Mouse (Mus musculus) kidney, adult 8-10 months (tissue): ENCODE data around the gene Cpb2.
A peak's percentile ranks its signal among the peaks of the same experiment; 100 is the strongest.

ENCODE experiments used
- DNase-seq, 2 experiments: peaks; one replicate each; pipeline ENCODE4 v3.0.0; 2022

The Cpb2 gene

GRCm38 (mm10) chr14:75242087-75242486 is at the start of gene Cpb2:
Gene Cpb2 (plus strand): TSS chr14:75242287.
- peak; percentile 29 to 35 for DNase-seq

DNA sequence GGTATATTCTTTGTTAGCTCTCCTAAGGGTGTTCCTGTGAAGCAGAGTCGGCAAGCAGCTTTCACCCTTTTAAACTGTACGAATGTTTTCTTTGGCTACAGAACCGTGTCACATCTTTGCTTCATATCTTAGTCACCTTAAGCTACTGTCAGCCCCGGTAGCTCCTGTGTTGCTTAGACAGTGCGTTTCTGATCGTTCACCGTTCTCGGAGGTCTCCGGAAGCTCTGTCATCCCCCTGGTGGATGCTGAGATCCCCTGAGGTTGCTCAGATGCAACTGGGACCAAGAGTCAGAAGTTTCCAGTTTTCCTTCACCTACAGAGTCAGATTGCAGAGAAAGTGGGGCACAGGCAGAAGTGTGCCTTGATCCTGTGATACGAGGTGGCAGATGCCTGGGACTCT is 49.7 kb upstream of the Cpb2 start:
- DNase-seq = no peak

- no peak for DNase-seq
Measured at GRCm38 (mm10) chr14:75192858-75193257, 49.2 kb upstream of the Cpb2 start.

DNA sequence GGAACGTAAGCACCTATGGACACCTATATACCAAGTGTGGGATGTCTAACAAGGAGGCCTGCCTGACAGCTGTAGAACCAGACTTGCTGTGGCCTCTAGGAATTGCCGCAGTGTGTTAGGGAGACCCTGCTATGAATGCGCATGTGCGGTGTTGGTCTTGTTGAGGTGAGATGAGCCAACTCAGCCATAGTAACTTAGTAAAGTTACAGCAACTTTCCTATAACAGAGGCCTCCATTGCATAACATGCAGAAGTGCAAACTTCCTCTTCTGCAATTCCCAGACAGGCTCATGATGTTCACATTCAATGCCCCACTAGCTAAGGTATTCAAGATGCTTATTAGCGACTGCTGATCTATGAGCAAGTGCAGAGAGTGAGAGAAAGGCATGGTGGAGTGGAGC is 46.6 kb upstream of the Cpb2 start:
- no peak for DNase-seq

GRCm38 (mm10) chr14:75197027-75197426 is 45.1 kb upstream of the Cpb2 start:
- peak in 1 of 2 experiments; percentile 53 for DNase-seq

DNA sequence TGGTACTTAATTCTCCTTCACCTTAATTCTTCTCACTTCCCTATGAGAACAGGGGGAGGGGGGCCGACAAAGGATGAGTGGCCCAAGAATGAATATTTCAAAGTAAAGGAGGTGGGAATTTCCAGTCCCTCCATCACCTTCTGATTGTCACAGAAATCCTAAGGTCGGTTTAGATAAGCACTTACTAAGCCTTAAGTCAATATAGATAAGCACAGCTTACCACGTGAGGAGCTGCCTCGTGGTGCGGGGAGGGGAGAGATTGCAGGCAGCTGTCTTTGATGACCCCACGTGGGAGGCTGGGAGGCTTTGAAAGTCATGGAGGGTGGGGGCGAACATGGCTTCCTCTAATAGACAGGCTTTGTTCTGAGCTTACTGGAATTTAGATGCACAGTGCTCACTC is 44.4 kb upstream of the Cpb2 start:
- no peak for DNase-seq

DNA sequence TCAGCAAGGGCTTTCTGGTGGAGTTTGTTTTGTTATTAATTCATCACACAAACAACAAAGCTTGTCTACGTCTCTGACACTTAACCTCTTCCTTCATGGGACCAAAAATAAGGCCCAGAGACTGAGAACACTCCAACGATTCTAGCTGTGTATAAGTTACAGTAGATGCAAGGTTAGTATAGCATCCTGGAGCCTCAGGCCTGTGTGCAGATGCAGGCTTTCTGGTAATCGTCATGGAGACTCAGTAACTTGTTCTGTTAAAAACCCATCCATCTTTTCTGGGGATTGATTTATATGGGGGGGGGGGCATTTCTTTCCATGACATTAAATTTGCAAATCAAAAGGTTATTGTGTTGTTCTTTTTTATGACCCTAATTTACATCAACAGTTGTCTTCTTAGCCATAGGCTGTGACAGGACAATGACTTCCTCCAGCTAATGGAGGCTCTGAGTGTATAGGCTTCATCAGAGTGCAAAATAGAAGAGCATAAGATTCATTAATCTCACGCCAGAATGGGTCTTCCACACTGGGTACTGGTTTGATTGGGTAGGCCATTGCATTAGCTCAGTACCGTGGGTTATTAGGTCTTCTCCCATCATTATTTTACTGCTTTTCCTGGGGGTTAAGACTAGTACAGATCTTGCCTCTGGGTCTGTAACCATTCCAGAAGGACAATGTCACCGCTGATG is 36.6 kb upstream of the Cpb2 start:
- DNase-seq = no peak

GRCm38 (mm10) chr14:75206307-75206706 is 35.8 kb upstream of the Cpb2 start:
- DNase-seq = no peak

DNA sequence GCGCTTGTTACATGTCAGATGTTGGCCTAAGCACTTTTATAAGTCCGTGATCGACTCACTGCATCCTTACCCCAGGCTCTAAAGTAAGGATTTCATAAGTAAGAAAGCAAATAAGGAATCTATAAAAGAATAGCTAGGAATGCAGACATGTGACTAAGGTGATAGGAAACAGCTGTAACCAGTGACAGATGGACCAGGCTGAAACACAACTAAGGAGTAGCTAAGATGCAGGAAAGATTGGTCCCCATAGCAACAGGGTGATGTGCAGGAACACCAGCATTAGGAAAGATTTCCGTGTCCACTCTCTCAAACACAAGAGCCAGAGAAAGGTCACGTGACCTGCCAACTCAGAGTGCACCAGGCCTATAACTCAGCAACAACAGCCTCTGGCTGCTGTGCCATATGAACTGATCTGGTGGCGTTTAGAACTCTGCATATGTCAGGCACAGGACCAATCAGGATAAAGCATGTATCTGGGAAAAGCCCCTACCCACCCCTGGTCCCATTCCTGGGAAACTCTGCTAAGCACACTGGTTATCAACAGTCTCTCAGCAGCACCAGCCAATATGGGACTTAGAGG is 33.4 kb upstream of the Cpb2 start:
- DNase-seq = no peak

DNA sequence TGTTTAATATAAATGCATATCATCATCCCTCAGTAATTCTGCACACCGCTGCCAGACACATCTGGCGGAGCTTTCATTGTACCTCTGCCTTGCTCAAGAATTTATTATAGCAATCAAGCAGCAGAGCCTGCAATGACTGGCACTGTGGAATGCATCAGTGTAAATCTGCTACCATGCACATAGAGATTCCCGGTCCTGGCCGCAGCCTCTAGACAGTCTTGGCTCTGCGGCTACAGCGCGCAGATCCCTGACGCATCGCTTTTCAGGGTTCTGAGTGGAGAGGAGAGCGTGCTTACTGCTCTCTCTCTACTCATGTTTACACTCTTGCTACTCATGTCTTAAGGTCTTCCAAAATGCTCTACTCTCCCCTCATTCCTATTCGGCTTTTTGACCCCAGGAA is 28.3 kb upstream of the Cpb2 start:
- DNase-seq = no peak

DNA sequence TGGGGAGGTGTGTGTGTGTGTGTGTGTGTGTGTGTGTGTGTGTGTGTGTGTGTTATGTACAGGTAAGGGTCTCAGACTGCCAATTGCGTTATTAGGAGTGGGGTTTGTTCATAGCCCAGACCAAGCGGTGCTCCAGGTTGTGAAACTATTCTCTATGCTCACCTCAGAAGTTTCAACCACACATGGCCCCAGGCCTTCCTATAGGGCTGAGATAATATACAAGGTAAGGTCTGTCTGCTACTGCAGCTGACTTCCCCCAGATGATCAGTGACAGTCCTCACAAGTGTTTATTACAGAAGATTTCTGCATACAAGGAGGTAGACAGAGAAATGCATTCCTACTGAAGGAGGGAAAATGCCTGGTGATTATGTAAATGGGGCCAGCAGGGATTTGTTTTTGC is 23.2 kb upstream of the Cpb2 start:
- DNase-seq = no peak

DNA sequence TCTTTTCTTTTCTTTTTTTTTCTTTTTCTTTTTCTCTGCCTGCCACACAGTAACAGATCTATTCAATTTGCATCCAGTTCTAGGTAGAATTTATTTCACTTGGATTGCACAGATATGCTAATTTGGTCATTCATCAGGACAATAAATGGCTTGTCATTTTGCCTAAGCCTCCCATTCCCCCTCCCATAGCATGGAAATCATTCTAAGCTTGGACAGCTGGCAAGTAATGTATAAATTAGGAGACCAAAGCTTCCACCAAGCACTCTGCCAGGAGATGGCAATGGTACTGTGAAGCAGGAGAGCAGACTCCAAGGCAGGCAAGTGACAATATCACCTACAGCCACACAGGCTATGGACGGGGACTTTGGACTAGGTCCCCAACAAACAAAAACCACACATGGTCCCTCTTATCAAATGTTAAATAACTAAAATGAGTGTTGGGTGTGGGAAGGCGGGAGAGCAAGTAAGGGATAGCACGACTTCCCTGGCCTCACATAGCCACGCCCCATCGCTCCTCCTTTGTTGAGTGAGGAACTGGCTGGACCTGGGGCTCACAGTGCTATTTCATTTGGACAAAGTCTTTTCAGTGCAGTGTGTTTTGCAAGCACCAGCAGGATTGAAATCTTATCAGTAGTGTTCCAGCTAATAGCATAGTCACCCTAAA is 22.7 kb upstream of the Cpb2 start:
- no peak for DNase-seq

- no peak for DNase-seq
Measured at GRCm38 (mm10) chr14:75222386-75222785, 19.7 kb upstream of the Cpb2 start.

- DNase-seq = no peak
Measured at GRCm38 (mm10) chr14:75227453-75228084, 14.5 kb upstream of the Cpb2 start.

- peak; percentile 21 to 22 for DNase-seq
Measured at GRCm38 (mm10) chr14:75229834-75230233, 12.3 kb upstream of the Cpb2 start.

DNA sequence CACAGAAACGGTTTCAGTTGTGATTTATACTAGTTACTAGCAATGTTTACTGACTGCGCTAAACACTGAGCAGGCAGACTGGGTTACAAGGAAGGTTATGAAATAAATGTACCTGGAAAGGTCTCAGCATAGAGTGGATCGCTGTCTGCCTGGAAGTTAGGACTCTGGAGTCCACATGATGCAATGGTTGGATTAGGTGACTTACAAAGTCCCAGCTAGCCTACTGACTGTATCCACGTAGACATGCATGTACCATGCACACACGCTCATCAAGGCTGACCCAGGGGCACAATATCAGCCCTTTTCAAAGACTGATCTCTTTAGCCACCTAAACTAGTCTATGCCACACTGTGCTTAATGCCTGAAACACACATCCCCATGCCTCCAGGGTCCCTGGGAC is 9.0 kb upstream of the Cpb2 start:
- no peak for DNase-seq

GRCm38 (mm10) chr14:75235552-75235951 is 6.5 kb upstream of the Cpb2 start:
- no peak for DNase-seq

DNA sequence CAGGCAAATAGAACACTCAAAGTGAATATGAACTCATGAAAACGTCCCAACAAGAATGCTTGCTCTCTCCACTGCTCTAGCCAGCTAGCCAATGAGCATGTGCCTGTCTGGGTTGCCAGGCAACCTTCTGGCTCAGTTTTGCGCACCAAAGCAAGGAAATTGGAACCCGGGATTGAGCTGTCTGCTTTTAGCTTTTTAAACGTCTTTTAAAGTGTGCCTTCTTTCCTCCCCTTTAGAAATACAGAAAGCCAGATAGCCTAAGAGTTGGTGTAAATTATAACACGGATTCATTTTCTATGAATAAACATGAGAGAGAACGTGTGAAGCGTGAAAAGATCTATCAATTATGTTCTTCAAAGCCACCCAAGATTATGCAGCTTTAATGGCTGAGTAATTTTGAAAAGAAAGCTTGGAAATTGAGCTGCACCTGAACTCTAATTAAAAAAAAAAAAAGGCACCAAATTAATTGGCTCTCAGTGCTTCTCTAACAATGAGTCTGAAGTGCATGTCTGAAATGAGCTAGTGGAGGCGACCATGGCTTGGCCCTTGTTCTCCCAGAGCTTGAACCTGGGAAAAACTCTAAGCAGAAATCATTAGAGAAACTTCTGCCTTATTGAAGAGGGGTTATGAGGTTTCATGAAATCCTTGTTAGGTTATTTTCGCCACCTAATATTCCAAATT is 6.0 kb upstream of the Cpb2 start:
- no peak for DNase-seq

GRCm38 (mm10) chr14:75236636-75237003 is 5.5 kb upstream of the Cpb2 start:
- no peak for DNase-seq

DNA sequence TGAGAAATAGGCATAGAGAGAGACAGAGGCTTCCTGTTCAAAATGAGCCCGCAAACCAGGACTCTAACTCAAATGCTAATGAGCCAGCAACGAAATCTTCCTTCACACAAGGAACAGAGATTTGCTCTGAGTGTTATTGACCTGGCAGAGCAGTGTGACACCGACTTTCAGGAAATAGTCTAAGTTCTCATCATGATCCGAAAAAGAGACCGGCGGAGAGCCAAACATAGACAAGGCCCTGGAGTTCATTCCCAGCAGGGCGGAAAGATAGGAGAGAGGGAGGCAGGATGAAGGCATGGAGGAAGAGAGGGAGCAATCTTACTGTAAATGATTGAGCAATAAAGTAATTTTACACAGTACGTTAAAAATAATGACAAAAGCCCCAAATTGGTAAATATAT is 5.0 kb upstream of the Cpb2 start:
- no peak for DNase-seq

DNA sequence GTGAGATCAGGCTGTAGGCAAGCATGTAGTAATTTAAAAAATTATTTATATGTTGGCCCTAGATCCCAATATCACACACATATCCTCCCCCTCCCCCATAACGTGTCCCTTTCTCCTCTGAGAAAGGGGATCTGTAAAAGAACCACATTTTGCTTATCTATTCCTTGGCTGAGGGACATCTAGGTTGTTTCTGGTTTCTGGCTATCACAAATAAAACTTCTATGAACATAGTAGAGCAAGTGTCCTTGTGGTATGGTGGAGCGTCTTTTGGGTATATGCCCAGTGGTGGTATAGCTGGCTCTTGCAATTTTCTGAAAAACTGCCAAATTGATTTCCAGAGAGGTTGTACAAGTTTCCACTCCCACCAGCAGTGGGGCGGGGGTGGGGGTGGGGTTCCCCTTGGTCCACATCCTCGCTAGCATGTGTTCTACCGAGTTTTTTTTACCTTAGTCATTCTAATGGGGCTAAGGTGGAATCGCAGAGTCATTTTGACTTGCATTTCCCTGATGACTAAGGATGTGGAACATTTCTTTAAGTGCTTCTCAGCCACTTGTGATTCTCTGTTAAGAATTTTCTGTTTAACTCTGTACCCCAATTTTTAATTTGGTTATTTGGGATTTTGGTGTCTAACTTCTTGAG is 3.9 kb upstream of the Cpb2 start:
- DNase-seq = no peak

DNA sequence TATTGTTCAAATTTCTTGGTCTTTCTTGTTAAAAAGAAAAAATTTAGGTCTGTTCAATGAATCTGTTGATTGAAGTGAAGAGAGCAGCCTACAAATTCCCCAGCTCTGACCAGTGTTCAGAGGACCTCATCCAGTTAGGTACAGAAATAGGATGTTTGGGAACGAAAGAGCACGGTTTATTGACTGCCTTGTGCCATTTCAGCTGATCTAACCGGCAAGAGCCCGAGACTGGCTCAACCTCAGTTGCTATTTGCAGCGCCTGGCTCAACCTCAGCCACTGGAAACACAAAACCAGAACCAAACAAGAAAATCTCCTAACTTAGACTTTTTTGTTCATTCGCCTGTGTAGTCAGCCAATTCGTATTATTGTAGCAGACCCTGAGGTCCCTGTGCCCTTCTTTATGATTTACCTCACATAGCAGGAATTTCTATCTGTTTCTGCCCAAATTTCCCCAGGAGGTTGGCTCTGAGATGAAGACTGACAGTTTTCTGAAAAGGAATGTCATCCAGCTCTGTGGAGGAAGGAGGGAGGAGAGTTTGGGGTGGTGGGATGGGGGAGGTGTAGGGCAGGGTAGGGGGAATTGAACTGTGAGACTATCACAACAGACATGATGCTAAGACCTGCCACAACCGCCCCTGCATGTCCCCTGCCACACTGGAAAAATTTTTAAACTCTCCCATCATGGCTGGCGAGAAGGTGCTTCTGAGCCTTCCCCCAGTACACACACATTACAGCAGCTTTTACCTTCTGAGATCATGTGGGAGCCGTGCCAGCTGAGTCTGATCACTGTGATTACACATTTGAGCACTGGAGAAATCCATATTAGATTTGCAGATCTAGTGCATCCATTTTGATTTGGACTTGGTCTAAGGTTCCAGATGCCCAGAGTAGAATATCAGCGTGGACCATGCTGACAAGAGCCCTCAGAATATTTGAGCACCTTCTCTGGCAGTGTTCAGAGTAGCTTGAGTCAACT is 4.2 kb downstream of the Cpb2 start:
- DNase-seq = no peak
